Mouse (Mus musculus) midbrain, embryonic 12.5 days (tissue): ENCODE measurements at regions not wholly inside any gene's neighbourhood (a gene's known extent, or its start where the extent isn't known, plus 50 kb on each side); places are given as distances from the start of the nearest gene placed in this dataset.

Source experiments
- ATAC-seq: fragments of 200-750 bp; cut with Nextera tagmentation; 2 replicates; pipeline ENCODE4 v1.8.0; 2017; ENCODE audit warnings: low read depth, moderate TSS enrichment, moderate library complexity; ENCODE audit not compliant: low FRiP score
- H3K27ac ChIP-seq: fragments of 300-500 bp; sonication (generic); replicated peaks from 2 replicates; pipeline ENCODE4 v1.5.1; 2016; ENCODE audit warnings: mild to moderate bottlenecking
- H3K27me3 ChIP-seq: fragments of 300-500 bp; sonication (generic); 2 replicates; pipeline ENCODE4 v1.6.1; 2016; ENCODE audit warnings: mild to moderate bottlenecking
- H3K36me3 ChIP-seq: fragments of 300-500 bp; sonication (generic); 2 replicates; pipeline ENCODE4 v1.6.1; 2016
- H3K4me1 ChIP-seq: fragments of 300-500 bp; sonication (generic); 2 replicates; pipeline ENCODE4 v1.6.1; 2016
- H3K4me2 ChIP-seq: fragments of 300-500 bp; sonication (generic); replicated peaks from 2 replicates; pipeline ENCODE4 v1.6.1; 2016; ENCODE audit warnings: mild to moderate bottlenecking, moderate library complexity
- H3K4me3 ChIP-seq: fragments of 300-500 bp; sonication (generic); 2 replicates; pipeline ENCODE4 v1.5.1; 2016; ENCODE audit warnings: mild to moderate bottlenecking
- H3K9ac ChIP-seq: fragments of 300-500 bp; sonication (generic); replicated peaks from 2 replicates; pipeline ENCODE4 v1.6.1; 2016; ENCODE audit warnings: mild to moderate bottlenecking, moderate library complexity
- H3K9me3 ChIP-seq: fragments of 300-500 bp; sonication (generic); 2 replicates; pipeline ENCODE4 v1.6.1; 2016; ENCODE audit warnings: mild to moderate bottlenecking
- WGBS: fragments of 180-500 bp; shearing (Covaris S2); methylation state at CpG from one replicate; pipeline ENCODE4 v1.1.7; 2016; 5-methylcytosine and 5-hydroxymethylcytosine counted together

GRCm38 (mm10) chr5:107035376-107035775 lies 71.3 kb downstream of the Cdc7 start:
- no peak overlapping the region for H3K4me2 ChIP-seq
- no peaks in the 10 kb centered on the region; the same call in 1 of the 2 replicates for H3K9me3 ChIP-seq
- no peaks in the 10 kb centered on the region for H3K36me3 ChIP-seq
- no peak for ATAC-seq
- no peak overlapping the region for H3K27ac ChIP-seq
- no peaks in the 10 kb centered on the region for H3K4me1 ChIP-seq
- H3K4me3 ChIP-seq, result no peak overlapping the region
- H3K9ac ChIP-seq, result no peak overlapping the region
- WGBS, result 87% methylated on average over 4 of the region's 4 CpGs
- H3K27me3 ChIP-seq, result no peaks in the 10 kb centered on the region

- 69% methylated on average over 6 of the region's 6 CpGs for WGBS
- ATAC-seq, result no peak
- H3K4me1 ChIP-seq, result no peaks in the 10 kb centered on the region
- no peaks in the 10 kb centered on the region; the same call in 1 of the 2 replicates for H3K9me3 ChIP-seq
- H3K27ac ChIP-seq, result no peak overlapping the region
- H3K9ac ChIP-seq, result no peak overlapping the region
- H3K4me2 ChIP-seq, result no peak overlapping the region
- no peak overlapping the region for H3K4me3 ChIP-seq
- no peaks in the 10 kb centered on the region for H3K27me3 ChIP-seq
- no peaks in the 10 kb centered on the region for H3K36me3 ChIP-seq
These were observed 71.7 kb downstream of the Cdc7 start for GRCm38 (mm10) chr5:107035782-107036181.

GRCm38 (mm10) chr5:107036475-107036874 lies 72.4 kb downstream of the Cdc7 start:
- Histone ChIP-seq H3K27ac (no peak overlapping the region), H3K9ac (no peak overlapping the region), H3K27me3 (no peaks in the 10 kb centered on the region), H3K36me3 (no peaks in the 10 kb centered on the region), H3K4me2 (no peak overlapping the region), H3K4me3 (no peak overlapping the region), H3K9me3 (no peaks in the 10 kb centered on the region; the same call in 1 of the 2 replicates), H3K4me1 (no peaks in the 10 kb centered on the region)
- ATAC-seq, result no peak
- 85% methylated on average over 6 of the region's 6 CpGs for WGBS

- Histone ChIP-seq H3K27ac (no peak overlapping the region), H3K4me3 (no peak overlapping the region), H3K4me1 (no peaks in the 10 kb centered on the region), H3K9me3 (no peaks in the 10 kb centered on the region; the same call in 1 of the 2 replicates), H3K27me3 (no peaks in the 10 kb centered on the region), H3K9ac (no peak overlapping the region), H3K36me3 (no peaks in the 10 kb centered on the region), H3K4me2 (no peak overlapping the region)
- ATAC-seq, result no peak
- WGBS, result 86% methylated on average over 6 of the region's 6 CpGs
These were observed 73.0 kb downstream of the Cdc7 start for GRCm38 (mm10) chr5:107037087-107037486.

DNA sequence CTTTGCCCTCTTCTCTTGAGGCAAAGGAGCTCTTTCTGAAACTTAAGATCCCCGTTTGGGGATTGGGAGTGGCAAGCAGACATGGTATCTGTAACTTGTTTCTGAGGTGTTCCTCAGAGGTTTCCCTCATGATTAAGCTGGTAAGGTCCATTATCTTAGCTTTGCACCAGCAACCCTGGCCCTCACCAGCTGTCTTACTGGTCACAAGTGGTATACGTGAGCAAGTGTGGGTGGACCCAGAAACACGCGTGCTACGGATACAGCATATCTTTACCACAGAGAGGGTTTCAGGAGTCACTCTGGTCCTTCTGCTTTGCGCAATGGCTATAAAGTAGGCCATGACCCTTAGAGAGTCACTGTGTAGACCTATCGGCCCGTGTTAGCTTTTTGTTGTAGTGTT lies 75.2 kb downstream of the Cdc7 start:
- WGBS, result 96% methylated on average over 8 of the region's 8 CpGs

DNA sequence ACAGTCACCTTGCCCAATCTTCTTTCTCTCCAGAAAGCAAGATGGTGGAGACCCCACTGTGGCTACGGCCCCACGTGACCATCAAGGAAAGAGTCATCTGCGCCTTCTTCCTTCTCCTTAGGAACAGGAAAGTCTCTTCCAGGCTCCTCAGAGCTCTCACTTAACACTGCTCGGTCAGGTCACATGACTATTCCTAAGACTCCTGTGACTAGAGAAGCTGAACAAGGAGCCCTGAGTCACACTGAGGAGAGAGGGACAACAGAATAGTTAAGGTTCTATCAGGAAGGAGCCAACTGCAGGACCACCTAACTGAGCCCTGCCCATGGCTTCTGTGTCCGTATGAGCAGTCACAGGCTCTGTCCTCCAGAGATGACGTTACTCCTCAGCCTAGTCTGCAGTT lies 75.8 kb downstream of the Cdc7 start:
- H3K9me3 ChIP-seq, result no peaks in the 10 kb centered on the region; the same call in 1 of the 2 replicates
- no peak overlapping the region for H3K4me3 ChIP-seq
- no peaks in the 10 kb centered on the region for H3K4me1 ChIP-seq
- H3K4me2 ChIP-seq, result no peak overlapping the region
- H3K27ac ChIP-seq, result no peak overlapping the region
- no peak for ATAC-seq
- H3K36me3 ChIP-seq, result no peaks in the 10 kb centered on the region
- H3K9ac ChIP-seq, result no peak overlapping the region
- 94% methylated on average over 6 of the region's 6 CpGs for WGBS
- 0 out of 2 replicates have a peak, but pooled peaks cover 3% of the 10 kb centered on the region for H3K27me3 ChIP-seq

More for the DNA sequence above, 75.2 kb downstream of the Cdc7 start:
- H3K4me2 ChIP-seq, result no peak overlapping the region
- no peaks in the 10 kb centered on the region for H3K36me3 ChIP-seq
- no peak overlapping the region for H3K27ac ChIP-seq
- H3K4me1 ChIP-seq, result no peaks in the 10 kb centered on the region
- no peak overlapping the region for H3K9ac ChIP-seq
- ATAC-seq, result no peak
- 0 out of 2 replicates have a peak, but pooled peaks cover 3% of the 10 kb centered on the region for H3K27me3 ChIP-seq
- H3K9me3 ChIP-seq, result no peaks in the 10 kb centered on the region; the same call in 1 of the 2 replicates
- no peak overlapping the region for H3K4me3 ChIP-seq

- 91% methylated on average over 10 of the region's 10 CpGs for WGBS
These were observed 76.4 kb downstream of the Cdc7 start for GRCm38 (mm10) chr5:107040489-107040888.

GRCm38 (mm10) chr5:107045163-107045562 lies 81.0 kb downstream of the Cdc7 start:
- WGBS, result 78% methylated on average over 10 of the region's 10 CpGs

More at GRCm38 (mm10) chr5:107040489-107040888, 76.4 kb downstream of the Cdc7 start:
- no peaks in the 10 kb centered on the region; the same call in 1 of the 2 replicates for H3K9me3 ChIP-seq
- ATAC-seq, result no peak
- no peak overlapping the region for H3K4me2 ChIP-seq
- H3K27me3 ChIP-seq, result 0 out of 2 replicates have a peak, but pooled peaks cover 3% of the 10 kb centered on the region
- H3K4me3 ChIP-seq, result no peak overlapping the region
- no peaks in the 10 kb centered on the region for H3K36me3 ChIP-seq
- no peak overlapping the region for H3K9ac ChIP-seq
- no peak overlapping the region for H3K27ac ChIP-seq
- no peaks in the 10 kb centered on the region for H3K4me1 ChIP-seq

GRCm38 (mm10) chr5:107046501-107046931 lies 82.4 kb downstream of the Cdc7 start:
- Histone ChIP-seq H3K4me1 (no peaks in the 10 kb centered on the region), H3K4me3 (no peak overlapping the region), H3K4me2 (no peak overlapping the region), H3K36me3 (no peaks in the 10 kb centered on the region), H3K27ac (no peak overlapping the region), H3K27me3 (0 out of 2 replicates have a peak, but pooled peaks cover 7% of the 10 kb centered on the region), H3K9ac (no peak overlapping the region), H3K9me3 (no peaks in the 10 kb centered on the region)
- WGBS, result 38% methylated on average over 4 of the region's 4 CpGs
- ATAC-seq, result no peak

More at GRCm38 (mm10) chr5:107045163-107045562, 81.0 kb downstream of the Cdc7 start:
- Histone ChIP-seq H3K36me3 (no peaks in the 10 kb centered on the region), H3K27ac (no peak overlapping the region), H3K4me3 (no peak overlapping the region), H3K4me2 (no peak overlapping the region), H3K9ac (no peak overlapping the region), H3K9me3 (no peaks in the 10 kb centered on the region), H3K4me1 (no peaks in the 10 kb centered on the region), H3K27me3 (0 out of 2 replicates have a peak, but pooled peaks cover 3% of the 10 kb centered on the region)
- no peak for ATAC-seq

GRCm38 (mm10) chr5:107048607-107049006 lies 84.5 kb downstream of the Cdc7 start:
- no peak overlapping the region for H3K4me2 ChIP-seq

GRCm38 (mm10) chr5:107050076-107050475 lies 86.0 kb downstream of the Cdc7 start:
- Histone ChIP-seq H3K4me1 (peaks cover 2% of the 10 kb centered on the region; the same call in 1 of the 2 replicates), H3K4me3 (no peak overlapping the region), H3K4me2 (no peak overlapping the region), H3K27me3 (0 out of 2 replicates have a peak, but pooled peaks cover 4% of the 10 kb centered on the region), H3K9me3 (no peaks in the 10 kb centered on the region), H3K36me3 (no peaks in the 10 kb centered on the region), H3K9ac (no peak overlapping the region), H3K27ac (no peak overlapping the region)
- ATAC-seq, result no peak
- 82% methylated on average over 3 of the region's 3 CpGs for WGBS

More at GRCm38 (mm10) chr5:107048607-107049006, 84.5 kb downstream of the Cdc7 start:
- Histone ChIP-seq H3K4me1 (no peaks in the 10 kb centered on the region), H3K9ac (no peak overlapping the region), H3K27ac (no peak overlapping the region), H3K36me3 (no peaks in the 10 kb centered on the region), H3K9me3 (no peaks in the 10 kb centered on the region), H3K27me3 (0 out of 2 replicates have a peak, but pooled peaks cover 5% of the 10 kb centered on the region), H3K4me3 (no peak overlapping the region)
- WGBS, result 81% methylated on average over 5 of the region's 5 CpGs
- no peak for ATAC-seq

- Histone ChIP-seq H3K9me3 (no peaks in the 10 kb centered on the region), H3K36me3 (no peaks in the 10 kb centered on the region), H3K27me3 (0 out of 2 replicates have a peak, but pooled peaks cover 4% of the 10 kb centered on the region), H3K4me3 (no peak overlapping the region), H3K4me2 (no peak overlapping the region), H3K4me1 (peaks cover 9% of the 10 kb centered on the region), H3K27ac (no peak overlapping the region), H3K9ac (no peak overlapping the region)
- 89% methylated on average over 10 of the region's 10 CpGs for WGBS
- no peak for ATAC-seq
These were observed 87.7 kb downstream of the Cdc7 start for GRCm38 (mm10) chr5:107051868-107052267.
